Mouse (Mus musculus): ENCODE data around the gene Cyp11a1. TPM values are rescaled to one million over a fixed set of nuclear protein-coding genes. Genes with fewer than 3 reads are reported as not detected.

The Cyp11a1 gene
- total and polyA plus RNA-seq, 3 experiments: not detected

- DNase-seq (ENCODE audit: low read depth, low spot score): peak; percentile 73
- Histone ChIP-seq H3K79me2 (ENCODE audit: control insufficient read depth, insufficient read depth, low read length, poor library complexity) (no peaks in the 10 kb centered on the region), H3K9ac (ENCODE audit: control insufficient read depth, low read depth, low read length, poor library complexity, severe bottlenecking) (peak overlapping the region; percentile 27; the same call in 1 of the 2 replicates), H3K27ac (ENCODE audit: control insufficient read depth, low read depth, low read length) (no peak overlapping the region), H3K36me3 (ENCODE audit: control insufficient read depth in 1 of 2, insufficient read depth in 2 of 2, low read length in 2 of 2) (no peaks in the 10 kb centered on the region; a peak in 1 of 4 replicates), H3K9me3 (replicated peaks; ENCODE audit: insufficient read depth, low read length) (no peaks in the 10 kb centered on the region), H3K4me1 (ENCODE audit: control insufficient read depth in 1 of 2, insufficient read depth in 2 of 2, low read length in 2 of 2) (peaks cover 0 to 4% of the 10 kb centered on the region in 2 experiments; a peak in 1 of 4 replicates), H3K27me3 (ENCODE audit: control insufficient read depth in 1 of 2, insufficient read depth in 2 of 2, low read length in 2 of 2) (peaks cover 7 to 10% of the 10 kb centered on the region in 2 experiments), H3K4me3 (ENCODE audit: control insufficient read depth in 1 of 2, insufficient read depth in 1 of 2, low read depth in 2 of 2, low read length in 2 of 2) (peak overlapping the region; percentile 39 to 44)
- peak; percentile 82 for TF ChIP-seq SMC3 (IDR thresholded peaks at IDR 0.05; ENCODE audit: low read depth, low read length)
- no peak for TF ChIP-seq POLR2AphosphoS2 (IDR thresholded peaks at IDR 0.05; ENCODE audit: low read length)
- TF ChIP-seq TAL1 (IDR thresholded peaks at IDR 0.05; ENCODE audit: low read length): no peak
- TF ChIP-seq EP300 (IDR thresholded peaks at IDR 0.05; ENCODE audit: low read depth in 1 of 2, low read length in 2 of 2): no peak
- no peak for TF ChIP-seq GABPA (IDR thresholded peaks at IDR 0.05; ENCODE audit: low read depth, low read length)
- peak; percentile 56 to 93 (median 69) for TF ChIP-seq CTCF (IDR thresholded peaks at IDR 0.05 in 2 of 3, conservative IDR thresholded peaks at IDR 0.05 in 1 of 3; ENCODE audit: control insufficient read depth in 1 of 3, insufficient read depth in 1 of 3, low read depth in 2 of 3, low read length in 3 of 3, poor library complexity in 1 of 3, severe bottlenecking in 1 of 3)
- no peak for TF ChIP-seq GATA1 (IDR thresholded peaks at IDR 0.05; ENCODE audit: low read depth, low read length)
- TF ChIP-seq SIN3A (IDR thresholded peaks at IDR 0.05; ENCODE audit: low read length): peak; percentile 50; the same call in 1 of the 2 replicates
- TF ChIP-seq E2F4 (IDR thresholded peaks at IDR 0.05; ENCODE audit: borderline replicate concordance, low read depth, low read length): no peak
- TF ChIP-seq ZNF384 (IDR thresholded peaks at IDR 0.05; ENCODE audit: low read depth, low read length): 0 out of 2 replicates have a peak, but pooled peaks have one; percentile 25
- peak; percentile 95 for TF ChIP-seq RAD21 (IDR thresholded peaks at IDR 0.05; ENCODE audit: low read depth, low read length)
- TF ChIP-seq ZC3H11A (IDR thresholded peaks at IDR 0.05; ENCODE audit: low read depth, low read length): peak; percentile 83
- TF ChIP-seq RCOR1 (IDR thresholded peaks at IDR 0.05; ENCODE audit: low read depth, low read length): no peak
These were observed 8.1 kb upstream of the Cyp11a1 start for GRCm38 (mm10) chr9:57998032-57998659.

DNA sequence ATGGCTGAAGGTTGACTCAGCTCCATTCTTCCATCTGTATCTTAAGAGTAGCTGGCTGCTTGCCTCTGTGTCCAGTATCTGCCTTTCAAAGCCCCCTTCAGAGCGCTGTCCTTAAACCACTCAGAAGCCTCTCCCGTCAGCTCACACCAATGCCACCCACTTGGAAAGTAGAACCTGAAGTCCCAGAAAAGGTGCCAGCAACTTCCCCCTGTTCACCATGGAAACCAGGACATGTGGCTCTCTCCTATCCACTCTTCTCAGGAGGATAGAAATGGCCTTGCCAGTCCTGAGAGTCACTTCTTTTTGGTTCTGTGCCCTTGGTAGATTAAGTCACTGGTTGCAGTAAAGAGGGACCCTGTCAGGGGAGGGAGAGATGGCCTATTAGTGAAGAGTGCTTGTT, 7.5 kb upstream of the Cyp11a1 start:
- TF ChIP-seq GABPA (IDR thresholded peaks at IDR 0.05; ENCODE audit: low read depth, low read length) (no peak), POLR2A (IDR thresholded peaks at IDR 0.05; ENCODE audit: control insufficient read depth in 1 of 2, insufficient read depth in 1 of 2, low read depth in 1 of 2, low read length in 2 of 2, poor library complexity in 1 of 2) (no peak), POLR2AphosphoS5 (IDR thresholded peaks at IDR 0.05; ENCODE audit: borderline replicate concordance, low read depth, low read length) (no peak), ZKSCAN1 (IDR thresholded peaks at IDR 0.05; ENCODE audit: low read depth, low read length) (no peak), TBP (IDR thresholded peaks at IDR 0.05; ENCODE audit: low read depth, low read length) (no peak), E2F4 (IDR thresholded peaks at IDR 0.05; ENCODE audit: borderline replicate concordance, low read depth, low read length) (no peak)

More for the DNA sequence above, 7.5 kb upstream of the Cyp11a1 start:
- Histone ChIP-seq H3K9me3 (replicated peaks; ENCODE audit: insufficient read depth, low read length) (no peaks in the 10 kb centered on the region), H3K27me3 (ENCODE audit: control insufficient read depth in 1 of 2, insufficient read depth in 2 of 2, low read length in 2 of 2) (peaks cover 7 to 10% of the 10 kb centered on the region in 2 experiments), H3K4me3 (ENCODE audit: control insufficient read depth in 1 of 2, insufficient read depth in 1 of 2, low read depth in 2 of 2, low read length in 2 of 2) (no peak overlapping the region), H3K27ac (ENCODE audit: control insufficient read depth, low read depth, low read length) (no peak overlapping the region), H3K9ac (ENCODE audit: control insufficient read depth, low read depth, low read length, poor library complexity, severe bottlenecking) (no peak overlapping the region), H3K4me1 (ENCODE audit: control insufficient read depth in 1 of 2, insufficient read depth in 2 of 2, low read length in 2 of 2) (peaks cover 0 to 4% of the 10 kb centered on the region in 2 experiments; a peak in 1 of 4 replicates), H3K79me2 (ENCODE audit: control insufficient read depth, insufficient read depth, low read length, poor library complexity) (no peaks in the 10 kb centered on the region), H3K36me3 (ENCODE audit: control insufficient read depth in 1 of 2, insufficient read depth in 2 of 2, low read length in 2 of 2) (no peaks in the 10 kb centered on the region; a peak in 1 of 4 replicates)
- DNase-seq (ENCODE audit: low read depth, low spot score): no peak

Data from MEL (cell line).